Mouse (Mus musculus): ENCODE measurements around the gene Ror2. TPM values are rescaled to one million over a fixed set of nuclear protein-coding genes. Genes with fewer than 3 reads are reported as not detected.

Gene Ror2
- polyA plus RNA-seq, 1 experiment from 2014 or later = 3.2 TPM

- 82% methylated on average over 6 of the region's 6 CpGs for WGBS
- Histone ChIP-seq H3K9ac (no peak overlapping the region), H3K9me3 (no peaks in the 10 kb centered on the region), H3K4me2 (no peak overlapping the region), H3K27me3 (replicated peaks) (no peaks in the 10 kb centered on the region), H3K27ac (no peak overlapping the region), H3K36me3 (replicated peaks) (no peaks in the 10 kb centered on the region), H3K4me1 (no peaks in the 10 kb centered on the region), H3K4me3 (no peak overlapping the region)
- ATAC-seq (replicated peaks) = no peak
Observed at GRCm38 (mm10) chr13:53247175-53247574, 38.7 kb downstream of the Ror2 start.

GRCm38 (mm10) chr13:53244151-53244550 is 41.8 kb downstream of the Ror2 start:
- no peak overlapping the region for H3K4me3 ChIP-seq

DNA sequence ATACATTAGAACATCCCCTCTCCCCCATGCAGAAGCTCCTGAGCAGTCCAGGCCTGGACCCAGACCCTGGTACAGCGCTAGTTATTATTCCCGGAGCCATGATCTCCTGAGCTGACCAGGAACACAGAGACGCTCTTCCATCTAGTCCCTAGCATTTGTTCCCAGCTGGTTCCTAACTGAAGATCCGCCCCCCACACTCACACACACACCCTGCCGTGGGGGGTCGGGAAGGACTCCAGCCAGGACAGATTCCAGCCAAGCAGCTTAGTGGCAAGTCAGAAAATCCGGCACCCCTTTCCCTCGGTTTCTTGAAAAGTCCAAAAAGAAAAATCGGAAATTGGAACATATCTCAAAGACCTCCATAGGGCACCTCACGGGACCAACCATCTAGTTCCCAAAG is 48.5 kb downstream of the Ror2 start:
- 65% methylated on average over 10 of the region's 10 CpGs for WGBS
- no peak overlapping the region for H3K4me3 ChIP-seq

More at GRCm38 (mm10) chr13:53244151-53244550, 41.8 kb downstream of the Ror2 start:
- Histone ChIP-seq H3K4me1 (no peaks in the 10 kb centered on the region), H3K36me3 (replicated peaks) (no peaks in the 10 kb centered on the region), H3K27ac (no peak overlapping the region), H3K4me2 (no peak overlapping the region), H3K27me3 (replicated peaks) (no peaks in the 10 kb centered on the region), H3K9ac (no peak overlapping the region), H3K9me3 (no peaks in the 10 kb centered on the region)
- 72% methylated on average over 8 of the region's 8 CpGs for WGBS
- ATAC-seq (replicated peaks) = no peak

GRCm38 (mm10) chr13:53236434-53237401 is 49.2 kb downstream of the Ror2 start:
- peaks cover 5% of the 10 kb centered on the region; the same call in 1 of the 2 replicates for H3K27me3 ChIP-seq (replicated peaks)
- no peaks in the 10 kb centered on the region for H3K36me3 ChIP-seq (replicated peaks)
- 0 out of 2 replicates have a peak, but pooled peaks have one; percentile 44 for ATAC-seq (replicated peaks)
- H3K4me3 ChIP-seq = no peak overlapping the region
- no peaks in the 10 kb centered on the region for H3K9me3 ChIP-seq
- H3K4me2 ChIP-seq = no peak overlapping the region
- WGBS = 35% methylated on average over 18 of the region's 18 CpGs
- peaks cover 24% of the 10 kb centered on the region for H3K4me1 ChIP-seq
- no peak overlapping the region for H3K27ac ChIP-seq
- H3K9ac ChIP-seq = no peak overlapping the region

More for the DNA sequence above, 48.5 kb downstream of the Ror2 start:
- no peaks in the 10 kb centered on the region for H3K36me3 ChIP-seq (replicated peaks)
- H3K9me3 ChIP-seq = no peaks in the 10 kb centered on the region
- peaks cover 5% of the 10 kb centered on the region; the same call in 1 of the 2 replicates for H3K27me3 ChIP-seq (replicated peaks)
- H3K4me1 ChIP-seq = peaks cover 24% of the 10 kb centered on the region
- no peak for ATAC-seq (replicated peaks)
- no peak overlapping the region for H3K4me2 ChIP-seq
- no peak overlapping the region for H3K9ac ChIP-seq
- H3K27ac ChIP-seq = no peak overlapping the region

DNA sequence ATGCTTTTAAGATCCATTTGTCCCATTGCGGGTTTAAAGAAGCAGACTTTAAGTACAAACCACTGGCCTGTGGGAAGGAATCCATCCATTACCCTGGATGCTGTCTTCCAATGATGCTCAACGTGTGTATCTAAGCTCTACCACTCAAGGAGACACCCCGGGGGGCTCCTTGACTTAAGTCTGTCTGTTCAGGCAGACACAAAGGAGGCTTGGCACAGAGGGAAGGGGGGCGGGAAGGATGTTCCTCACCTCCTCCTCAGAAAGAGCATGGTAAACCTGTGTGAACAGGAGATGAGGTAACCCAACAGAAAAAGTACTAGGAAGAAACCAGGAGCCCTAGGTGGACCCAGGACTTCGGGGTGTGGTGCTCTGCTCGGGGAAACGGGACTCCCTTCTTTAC is 50.0 kb downstream of the Ror2 start:
- 25% methylated on average over 7 of the region's 7 CpGs for WGBS
- Histone ChIP-seq H3K9me3 (no peaks in the 10 kb centered on the region), H3K4me2 (no peak overlapping the region), H3K27me3 (replicated peaks) (peaks cover 5% of the 10 kb centered on the region; the same call in 1 of the 2 replicates), H3K9ac (no peak overlapping the region), H3K36me3 (replicated peaks) (no peaks in the 10 kb centered on the region), H3K4me3 (no peak overlapping the region), H3K4me1 (peaks cover 24% of the 10 kb centered on the region), H3K27ac (no peak overlapping the region)
- ATAC-seq (replicated peaks) = no peak

- Histone ChIP-seq H3K27me3 (replicated peaks) (peaks cover 5% of the 10 kb centered on the region; the same call in 1 of the 2 replicates), H3K9me3 (no peaks in the 10 kb centered on the region), H3K9ac (no peak overlapping the region), H3K27ac (no peak overlapping the region), H3K4me1 (peaks cover 24% of the 10 kb centered on the region), H3K36me3 (replicated peaks) (no peaks in the 10 kb centered on the region), H3K4me2 (no peak overlapping the region), H3K4me3 (no peak overlapping the region)
- 8% methylated on average over 12 of the region's 12 CpGs for WGBS
- no peak for ATAC-seq (replicated peaks)
Observed at GRCm38 (mm10) chr13:53234844-53235243, 51.1 kb downstream of the Ror2 start.

DNA sequence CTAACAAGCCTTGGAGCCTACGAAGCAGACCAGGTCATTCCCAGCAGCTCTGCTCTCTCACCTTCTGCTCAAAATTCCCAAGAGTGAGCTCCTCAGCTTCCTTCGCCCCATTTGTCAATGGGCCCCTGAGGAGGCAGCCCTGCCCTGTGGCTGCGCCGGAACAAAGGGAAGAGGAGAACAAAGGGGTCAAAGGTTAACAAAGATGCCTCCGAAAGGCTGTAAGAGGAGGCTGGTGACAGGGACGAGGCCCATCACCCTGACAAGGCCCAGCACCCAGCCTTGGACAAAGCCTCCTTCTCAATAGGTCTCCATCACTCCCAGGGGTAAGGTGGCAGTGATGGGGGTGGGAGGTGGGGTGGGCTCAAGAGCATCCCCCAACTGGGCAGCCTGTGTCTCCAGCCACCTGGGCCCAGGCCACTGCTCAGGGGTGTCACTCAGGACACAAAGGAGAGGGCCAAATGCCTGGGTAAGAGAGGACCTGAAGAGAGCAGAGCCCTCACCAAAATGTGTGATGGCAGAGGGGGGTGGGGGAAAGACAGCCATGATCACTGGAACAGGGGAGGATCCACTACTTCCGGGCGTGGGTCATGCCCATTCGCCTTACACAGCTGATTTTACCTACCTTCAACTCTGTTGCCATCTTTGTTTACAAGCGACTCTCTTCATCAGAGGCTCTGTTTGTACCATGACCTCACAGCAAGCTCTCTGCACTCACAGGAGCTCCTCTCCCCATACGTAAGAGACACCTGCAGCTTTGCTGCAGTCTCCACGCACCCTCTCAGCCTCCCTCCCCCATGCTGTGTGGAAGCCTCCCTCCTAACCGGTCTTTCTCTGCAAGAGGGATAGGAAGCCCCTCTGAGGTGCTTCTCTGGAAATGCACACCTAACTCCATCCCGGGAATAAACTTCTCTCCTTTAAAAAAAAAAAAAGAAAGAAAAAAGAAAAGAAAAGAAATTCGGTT is 51.8 kb downstream of the Ror2 start:
- Histone ChIP-seq H3K4me3 (no peak overlapping the region), H3K4me1 (peaks cover 24% of the 10 kb centered on the region), H3K27ac (no peak overlapping the region), H3K36me3 (replicated peaks) (no peaks in the 10 kb centered on the region), H3K9ac (no peak overlapping the region), H3K27me3 (replicated peaks) (peaks cover 5% of the 10 kb centered on the region; the same call in 1 of the 2 replicates), H3K9me3 (no peaks in the 10 kb centered on the region), H3K4me2 (no peak overlapping the region)
- 24% methylated on average over 15 of the region's 15 CpGs for WGBS
- 0 out of 2 replicates have a peak, but pooled peaks have one; percentile 29 for ATAC-seq (replicated peaks)

- Histone ChIP-seq H3K9me3 (no peaks in the 10 kb centered on the region), H3K27me3 (replicated peaks) (peaks cover 5% of the 10 kb centered on the region; the same call in 1 of the 2 replicates), H3K27ac (no peak overlapping the region), H3K36me3 (replicated peaks) (no peaks in the 10 kb centered on the region), H3K9ac (no peak overlapping the region), H3K4me2 (no peak overlapping the region), H3K4me3 (no peak overlapping the region), H3K4me1 (peaks cover 24% of the 10 kb centered on the region)
- ATAC-seq (replicated peaks) = no peak
- 9% methylated on average over 9 of the region's 9 CpGs for WGBS
Observed at GRCm38 (mm10) chr13:53233381-53233780, 52.5 kb downstream of the Ror2 start.

- Histone ChIP-seq H3K36me3 (replicated peaks) (no peaks in the 10 kb centered on the region), H3K9me3 (no peaks in the 10 kb centered on the region), H3K4me2 (no peak overlapping the region), H3K4me3 (no peak overlapping the region), H3K27me3 (replicated peaks) (peaks cover 5% of the 10 kb centered on the region; the same call in 1 of the 2 replicates), H3K27ac (no peak overlapping the region), H3K4me1 (peaks cover 24% of the 10 kb centered on the region), H3K9ac (no peak overlapping the region)
- no peak for ATAC-seq (replicated peaks)
- WGBS = 43% methylated on average over 7 of the region's 7 CpGs
Observed at GRCm38 (mm10) chr13:53232419-53232818, 53.5 kb downstream of the Ror2 start.

- Histone ChIP-seq H3K4me1 (peaks cover 17% of the 10 kb centered on the region), H3K36me3 (replicated peaks) (no peaks in the 10 kb centered on the region), H3K27me3 (replicated peaks) (0 out of 2 replicates have a peak, but pooled peaks cover 5% of the 10 kb centered on the region), H3K4me2 (no peak overlapping the region), H3K9me3 (no peaks in the 10 kb centered on the region), H3K9ac (no peak overlapping the region), H3K4me3 (no peak overlapping the region), H3K27ac (no peak overlapping the region)
- no peak for ATAC-seq (replicated peaks)
- WGBS = 74% methylated on average over 18 of the region's 18 CpGs
Observed at GRCm38 (mm10) chr13:53230446-53231161, 55.3 kb downstream of the Ror2 start.

GRCm38 (mm10) chr13:53227019-53227418 is 58.9 kb downstream of the Ror2 start:
- Histone ChIP-seq H3K9me3 (no peaks in the 10 kb centered on the region), H3K27ac (no peak overlapping the region), H3K4me2 (no peak overlapping the region), H3K4me1 (no peaks in the 10 kb centered on the region), H3K27me3 (replicated peaks) (no peaks in the 10 kb centered on the region), H3K4me3 (no peak overlapping the region), H3K36me3 (replicated peaks) (no peaks in the 10 kb centered on the region), H3K9ac (no peak overlapping the region)
- no peak for ATAC-seq (replicated peaks)
- WGBS = 76% methylated on average over 5 of the region's 6 CpGs

Data from midbrain, embryonic 15.5 days (tissue).